Mouse (Mus musculus) testis, adult 2 months (tissue): Measurements from ENCODE around the gene Srgap2. TPM values are rescaled to one million over a fixed set of nuclear protein-coding genes. Genes with fewer than 3 reads are reported as not detected.
A peak's percentile ranks its signal among the peaks of the same experiment; 100 is the strongest.

Source experiments
- H3K27ac ChIP-seq: fragments of 200-500 bp; 2 replicates; pipeline ENCODE4 v1.5.1; 2012; ENCODE audit warnings: low read depth, low read length; ENCODE audit not compliant: control insufficient read depth, insufficient read depth
- H3K27me3 ChIP-seq: fragments of 200-500 bp; 2 replicates; pipeline ENCODE4 v1.6.1; 2012; ENCODE audit warnings: mild to moderate bottlenecking, low read length, moderate library complexity; ENCODE audit not compliant: control insufficient read depth, insufficient read depth
- H3K36me3 ChIP-seq: fragments of 200-500 bp; 2 replicates; pipeline ENCODE4 v1.6.1; 2012; ENCODE audit warnings: mild to moderate bottlenecking, low read length; ENCODE audit not compliant: control insufficient read depth, insufficient read depth
- H3K4me1 ChIP-seq: fragments of 200-500 bp; 2 replicates; pipeline ENCODE4 v1.6.1; 2012; ENCODE audit warnings: low read length; ENCODE audit not compliant: control insufficient read depth, insufficient read depth
- H3K4me3 ChIP-seq: fragments of 200-500 bp; 2 replicates; pipeline ENCODE4 v1.5.1; 2012; ENCODE audit warnings: low read depth, mild to moderate bottlenecking, low read length, moderate library complexity, mixed read lengths; ENCODE audit not compliant: control insufficient read depth
- CTCF ChIP-seq: fragments of 200-500 bp; IDR thresholded peaks from 2 replicates; pipeline ENCODE4 v1.5.1; 2012; ENCODE audit warnings: low read depth, mild to moderate bottlenecking, inconsistent platforms, low read length, moderate library complexity; ENCODE audit not compliant: control insufficient read depth, insufficient read depth, insufficient replicate concordance
- POLR2A ChIP-seq: fragments of 200-500 bp; IDR thresholded peaks from 2 replicates; pipeline ENCODE4 v1.6.1; 2012; ENCODE audit warnings: low read depth, mild to moderate bottlenecking, inconsistent platforms, low read length, moderate library complexity; ENCODE audit not compliant: control insufficient read depth
- polyA plus RNA-seq: library from polyadenylated mRNA; depleted of rRNA; stranded (reverse); fragments of >200 nt; gene quantifications from 2 replicates; pipeline ENCODE4 v1.2.3, GENCODE M21; 2012; rRNA removed

Srgap2 gene
- polyA plus RNA-seq, 1 experiment = 12.6 TPM

GRCm38 (mm10) chr1:131245089-131245856 lies 281.9 kb downstream of the Srgap2 start, which contains the start of gene Rassf5:
Gene Rassf5 (minus strand): TSS chr1:131245258.
- Histone ChIP-seq H3K36me3 (no peaks in the 10 kb centered on the region), H3K4me3 (peak within 1 kb of the TSS; percentile 85), H3K27me3 (no peaks in the 10 kb centered on the region), H3K27ac (no peak within 1 kb of the TSS; the same call in 1 of the 2 replicates), H3K4me1 (peaks cover 12% of the 10 kb centered on the region)
- no peak for TF ChIP-seq CTCF
- peak; percentile 43 for TF ChIP-seq POLR2A

DNA sequence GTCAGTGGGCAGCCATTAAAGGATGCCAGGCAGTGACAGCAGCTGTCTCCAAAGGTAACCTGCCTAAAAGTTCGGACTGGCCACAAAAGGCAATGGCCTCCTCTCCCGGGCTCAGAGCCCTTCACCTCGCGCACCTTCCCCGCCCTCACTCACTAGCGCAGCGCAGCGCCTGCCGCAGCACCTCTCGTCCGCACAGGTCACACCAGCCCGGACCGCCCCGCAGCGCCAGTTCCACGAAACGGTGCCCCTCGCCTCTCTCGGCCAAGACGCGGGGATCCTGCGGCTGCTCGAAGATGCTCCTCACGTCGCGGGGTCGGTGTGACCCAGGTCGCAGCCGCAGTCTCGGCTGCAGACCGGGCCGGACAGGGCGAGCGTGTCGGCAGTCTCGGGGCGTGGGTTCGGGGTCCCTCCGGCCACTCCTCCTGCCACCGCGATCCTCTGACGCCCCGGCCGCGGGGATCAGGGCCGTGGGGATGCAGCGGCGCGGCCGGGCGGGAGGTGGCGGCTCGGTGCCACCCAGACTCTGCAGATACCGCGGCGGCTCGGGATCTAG lies 282.5 kb downstream of the Srgap2 start:
- TF ChIP-seq POLR2A (no peak), CTCF (no peak)
- H3K27me3 ChIP-seq = no peaks in the 10 kb centered on the region
- no peaks in the 10 kb centered on the region for H3K36me3 ChIP-seq
- H3K4me3 ChIP-seq = peak overlapping the region; percentile 85
- H3K4me1 ChIP-seq = peaks cover 12% of the 10 kb centered on the region
- H3K27ac ChIP-seq = no peak overlapping the region; the same call in 1 of the 2 replicates

- Histone ChIP-seq H3K4me3 (no peak overlapping the region), H3K27me3 (no peaks in the 10 kb centered on the region), H3K4me1 (peaks cover 12% of the 10 kb centered on the region), H3K36me3 (no peaks in the 10 kb centered on the region), H3K27ac (no peak overlapping the region)
- no peak for TF ChIP-seq POLR2A
- TF ChIP-seq CTCF = no peak
Measured at GRCm38 (mm10) chr1:131242956-131243355, 284.2 kb downstream of the Srgap2 start.

GRCm38 (mm10) chr1:131239576-131240193 lies 287.5 kb downstream of the Srgap2 start:
- no peak overlapping the region; the same call in 1 of the 2 replicates for H3K27ac ChIP-seq
- TF ChIP-seq POLR2A (no peak), CTCF (no peak)
- H3K4me3 ChIP-seq = no peak overlapping the region
- H3K4me1 ChIP-seq = peaks cover 4% of the 10 kb centered on the region
- H3K36me3 ChIP-seq = no peaks in the 10 kb centered on the region
- H3K27me3 ChIP-seq = no peaks in the 10 kb centered on the region

GRCm38 (mm10) chr1:131238931-131239381 lies 288.2 kb downstream of the Srgap2 start:
- peak overlapping the region; percentile 19; the same call in 1 of the 2 replicates for H3K27ac ChIP-seq
- H3K4me1 ChIP-seq = no peaks in the 10 kb centered on the region
- TF ChIP-seq CTCF (no peak), POLR2A (no peak)
- no peaks in the 10 kb centered on the region for H3K27me3 ChIP-seq
- H3K4me3 ChIP-seq = no peak overlapping the region
- no peaks in the 10 kb centered on the region for H3K36me3 ChIP-seq

GRCm38 (mm10) chr1:131236077-131236476 lies 291.1 kb downstream of the Srgap2 start:
- no peak for TF ChIP-seq CTCF
- TF ChIP-seq POLR2A = no peak
- Histone ChIP-seq H3K36me3 (no peaks in the 10 kb centered on the region), H3K4me1 (no peaks in the 10 kb centered on the region), H3K4me3 (no peak overlapping the region), H3K27ac (no peak overlapping the region), H3K27me3 (no peaks in the 10 kb centered on the region)

Other genes starting within 250 kb of the Srgap2 start
- 1.4 and 1.9 TPM in 2 replicates for gene Ikbke, start 247.7 kb downstream of the Srgap2 start, polyA plus RNA-seq
- gene Fam72a, start 551 bp upstream of the Srgap2 start, polyA plus RNA-seq = 1.3 TPM in 2 replicates
- not detected in 2 replicates for gene Avpr1b, start 71.9 kb upstream of the Srgap2 start, polyA plus RNA-seq
- 0.07 and 0.32 TPM in 2 replicates for gene Ctse, start 111.0 kb upstream of the Srgap2 start, polyA plus RNA-seq
- 0.70 and 0.89 TPM in 2 replicates for gene Rab7b, start 161.3 kb upstream of the Srgap2 start, polyA plus RNA-seq
- 0.17 and 0.32 TPM in 2 replicates for gene Slc26a9, start 216.7 kb upstream of the Srgap2 start, polyA plus RNA-seq